Mouse (Mus musculus) C2C12 (cell line): ENCODE measurements around the gene Irf9.

Source experiments
- CEBPB ChIP-seq: IDR thresholded peaks from one replicate; pipeline ENCODE4 v1.6.1; 2011; ENCODE audit warnings: low read depth, mild to moderate bottlenecking, control low read depth, moderate library complexity
- CTCF ChIP-seq: IDR thresholded peaks from one replicate; pipeline ENCODE4 v1.5.1; 2011; ENCODE audit not compliant: control insufficient read depth, insufficient read depth, insufficient read length
- FOSL1 ChIP-seq: IDR thresholded peaks from one replicate; pipeline ENCODE4 v1.8.0; 2011; ENCODE audit warnings: mild to moderate bottlenecking, low read length; ENCODE audit not compliant: poor library complexity, insufficient read depth, severe bottlenecking
- MAX ChIP-seq: IDR thresholded peaks from one replicate; pipeline ENCODE4 v1.6.1; 2011; ENCODE audit warnings: mild to moderate bottlenecking, control low read depth
- MYOD1 ChIP-seq: IDR thresholded peaks from one replicate; pipeline ENCODE4 v1.6.1; 2011; ENCODE audit warnings: low read depth; ENCODE audit not compliant: control insufficient read depth, insufficient read length
- MYOG ChIP-seq: IDR thresholded peaks from one replicate; pipeline ENCODE4 v1.6.1; 2011; ENCODE audit not compliant: control insufficient read depth, insufficient read length; ENCODE audit errors: extremely low read depth
- USF1 ChIP-seq: IDR thresholded peaks from one replicate; pipeline ENCODE4 v1.6.1; 2011; ENCODE audit warnings: low read depth, mild to moderate bottlenecking, control low read depth, moderate library complexity

- no peak for TF ChIP-seq CTCF
- no peak for TF ChIP-seq MYOD1
- TF ChIP-seq USF1: no peak
- no peak for TF ChIP-seq MYOG
- TF ChIP-seq FOSL1: no peak
- TF ChIP-seq MAX: no peak
- no peak for TF ChIP-seq CEBPB
Measured at GRCm38 (mm10) chr14:55581981-55582681, 21.2 kb upstream of the Irf9 start.
